In genomic region chr16:44331154-44331553, GRCm38 (mm10) we compare ENCODE assay signal across 10 mouse cellular contexts. TPM values are rescaled to one million over a fixed set of nuclear protein-coding genes. Genes with fewer than 3 reads are reported as not detected.
A peak's percentile ranks its signal among the peaks of the same experiment; 100 is the strongest.
DNase-seq lines count a peak whose midpoint lies in the region; ATAC-seq and TF ChIP-seq lines count a peak whose summit lies in the region.
"Had no signal": no experiment of that assay in that cellular context is flagged by ENCODE, and none has a peak within 500 bp of the region (broad histone marks: within the 10 kb centered on the region; RNA-seq: fewer than 3 reads in every experiment).

No protein-coding gene starts in this region.

- H3K9ac ChIP-seq in kidney, embryonic 15.5 days = no peak overlapping the region
- H3K9ac ChIP-seq in forebrain, postnatal 0 days = no peak overlapping the region
- H3K9ac ChIP-seq in midbrain, embryonic 15.5 days = no peak overlapping the region
- H3K9ac ChIP-seq in liver, embryonic 12.5 days = no peak overlapping the region

- intact Hi-C loops in heart, postnatal 10 days (cut with DNase I) = no loop called here

- no peak for DNase-seq in kidney, adult 11 months
- DNase-seq in cerebellum, adult 18-20 months = peak; percentile 56 to 65
- DNase-seq in forebrain, postnatal 0 days = no peak
- DNase-seq in thymus, postnatal 0 days (ENCODE audit: low spot score) = no peak
- no peak for DNase-seq in heart, postnatal 10 days
- DNase-seq: gastrocnemius, postnatal 14 days had no signal

- WGBS in kidney, embryonic 15.5 days = 20% methylated on average over 9 of the region's 9 CpGs
- WGBS in forebrain, postnatal 0 days = 17% methylated on average over 9 of the region's 9 CpGs
- WGBS in midbrain, embryonic 15.5 days = 16% methylated on average over 9 of the region's 9 CpGs
- 38% methylated on average over 9 of the region's 9 CpGs for WGBS in liver, embryonic 12.5 days (ENCODE audit: insufficient replicate concordance)

- no peaks in the 10 kb centered on the region for H3K9me3 ChIP-seq in kidney, embryonic 15.5 days (replicated peaks)
- H3K9me3 ChIP-seq in forebrain, postnatal 0 days (ENCODE audit: low read length) = no peaks in the 10 kb centered on the region
- no peaks in the 10 kb centered on the region for H3K9me3 ChIP-seq in midbrain, embryonic 15.5 days
- H3K9me3 ChIP-seq in liver, embryonic 12.5 days (replicated peaks) = peaks cover 6% of the 10 kb centered on the region; the same call in 1 of the 2 replicates

- H3K27me3 ChIP-seq in kidney, embryonic 15.5 days = peaks cover 36% of the 10 kb centered on the region
- H3K27me3 ChIP-seq in forebrain, postnatal 0 days (ENCODE audit: insufficient read depth, low read length) = no peaks in the 10 kb centered on the region
- peaks cover 8% of the 10 kb centered on the region for H3K27me3 ChIP-seq in midbrain, embryonic 15.5 days (replicated peaks)
- peaks cover 44% of the 10 kb centered on the region for H3K27me3 ChIP-seq in liver, embryonic 12.5 days (replicated peaks)
- H3K27me3 ChIP-seq: CH12.LX had no signal

- H3K36me3 ChIP-seq in kidney, embryonic 15.5 days = no peaks in the 10 kb centered on the region
- no peaks in the 10 kb centered on the region for H3K36me3 ChIP-seq in forebrain, postnatal 0 days (ENCODE audit: insufficient read depth)
- no peaks in the 10 kb centered on the region for H3K36me3 ChIP-seq in midbrain, embryonic 15.5 days (replicated peaks)
- no peaks in the 10 kb centered on the region for H3K36me3 ChIP-seq in liver, embryonic 12.5 days

- no peak for TF ChIP-seq CTCF in forebrain, postnatal 0 days (IDR thresholded peaks at IDR 0.05; ENCODE audit: low read depth)

- no peak overlapping the region for H3K27ac ChIP-seq in kidney, embryonic 15.5 days
- H3K27ac ChIP-seq in forebrain, postnatal 0 days (ENCODE audit: low read depth, low read length) = no peak overlapping the region
- H3K27ac ChIP-seq in midbrain, embryonic 15.5 days = no peak overlapping the region
- H3K27ac ChIP-seq in liver, embryonic 12.5 days = no peak overlapping the region

- ATAC-seq in kidney, embryonic 15.5 days (replicated peaks; ENCODE audit: low FRiP score) = 0 out of 2 replicates have a peak, but pooled peaks have one; percentile 40
- peak; percentile 62 for ATAC-seq in forebrain, postnatal 0 days
- ATAC-seq in midbrain, embryonic 15.5 days (replicated peaks) = peak; percentile 79
- no peak for ATAC-seq in liver, embryonic 12.5 days

- H3K4me3 ChIP-seq in kidney, embryonic 15.5 days (replicated peaks) = 0 out of 2 replicates have a peak overlapping the region, but pooled peaks have one; percentile 68
- H3K4me3 ChIP-seq in forebrain, postnatal 0 days (ENCODE audit: low read depth, low read length) = 0 out of 2 replicates have a peak overlapping the region, but pooled peaks have one; percentile 2
- no peak overlapping the region for H3K4me3 ChIP-seq in midbrain, embryonic 15.5 days
- H3K4me3 ChIP-seq in liver, embryonic 12.5 days = no peak overlapping the region

- H3K4me1 ChIP-seq in kidney, embryonic 15.5 days = peaks cover 22% of the 10 kb centered on the region
- peaks cover 4% of the 10 kb centered on the region; the same call in 1 of the 2 replicates for H3K4me1 ChIP-seq in forebrain, postnatal 0 days (ENCODE audit: insufficient read depth)
- H3K4me1 ChIP-seq in midbrain, embryonic 15.5 days = peaks cover 21% of the 10 kb centered on the region
- peaks cover 13% of the 10 kb centered on the region; the same call in 1 of the 2 replicates for H3K4me1 ChIP-seq in liver, embryonic 12.5 days

- no peak overlapping the region for H3K4me2 ChIP-seq in kidney, embryonic 15.5 days
- peak overlapping the region; percentile 99 for H3K4me2 ChIP-seq in forebrain, postnatal 0 days (ENCODE audit: low read depth)
- H3K4me2 ChIP-seq in midbrain, embryonic 15.5 days = peak overlapping the region; percentile 94
- H3K4me2 ChIP-seq in liver, embryonic 12.5 days = no peak overlapping the region

RNA-seq across cellular contexts. Expression of gene Sidt1, which starts 1.8 kb away (rescaled TPM):
- polyA plus RNA-seq in kidney, embryonic 15.5 days (2015; fragmentation: Nextera tagmentation; extraction: Ambion mirVana) = 0.80 and 0.99 TPM in 2 replicates
- 13.4 and 22.0 TPM in 2 replicates for total RNA-seq in forebrain, postnatal 0 days (2014; rRNA removed)
- polyA plus RNA-seq in forebrain, postnatal 0 days (2015; fragmentation: Nextera tagmentation; extraction: Ambion mirVana) = 10.0 and 12.7 TPM in 2 replicates
- 12.3 and 14.3 TPM in 2 replicates for polyA plus RNA-seq in midbrain, embryonic 15.5 days (2015; fragmentation: Nextera tagmentation; extraction: Ambion mirVana)
- not detected in 2 replicates for polyA plus RNA-seq in liver, embryonic 12.5 days (2016; fragmentation: Nextera tagmentation; extraction: Ambion mirVana)
- polyA plus RNA-seq in thymus, postnatal 0 days (2015; fragmentation: Nextera tagmentation; extraction: Ambion mirVana) = 2.9 and 3.6 TPM in 2 replicates
- total RNA-seq in heart, postnatal 10 days (2021) = under 1 TPM; 0.27 to 0.36 TPM
- total RNA-seq: CH12.LX had no signal

RNA-seq across cellular contexts. Expression of gene Spice1, which starts 15.8 kb away (rescaled TPM):
- 28.1 and 31.2 TPM in 2 replicates for polyA plus RNA-seq in kidney, embryonic 15.5 days (2015; fragmentation: Nextera tagmentation; extraction: Ambion mirVana)
- total RNA-seq in forebrain, postnatal 0 days (2014; rRNA removed) = 13.2 and 14.5 TPM in 2 replicates
- 7.1 and 12.0 TPM in 2 replicates for polyA plus RNA-seq in forebrain, postnatal 0 days (2015; fragmentation: Nextera tagmentation; extraction: Ambion mirVana)
- 13.3 and 14.8 TPM in 2 replicates for polyA plus RNA-seq in midbrain, embryonic 15.5 days (2015; fragmentation: Nextera tagmentation; extraction: Ambion mirVana)
- 14.1 and 15.6 TPM in 2 replicates for polyA plus RNA-seq in liver, embryonic 12.5 days (2016; fragmentation: Nextera tagmentation; extraction: Ambion mirVana)
- 16.5 and 16.9 TPM in 2 replicates for polyA plus RNA-seq in thymus, postnatal 0 days (2015; fragmentation: Nextera tagmentation; extraction: Ambion mirVana)
- 1 to 10 TPM; 6.8 to 8.9 TPM for total RNA-seq in heart, postnatal 10 days (2021)

Comparison
In these comparisons a context has a peak if more than half of its experiments do, and no peak if none do; other contexts are left out.
1. H3K4me2 ChIP-seq: peak in forebrain, postnatal 0 days (single experiment) and midbrain, embryonic 15.5 days (single experiment); none in kidney, embryonic 15.5 days (single experiment) and liver, embryonic 12.5 days (single experiment).
2. H3K4me3 ChIP-seq: peak in kidney, embryonic 15.5 days (single experiment) and forebrain, postnatal 0 days (single experiment); none in midbrain, embryonic 15.5 days (single experiment) and liver, embryonic 12.5 days (single experiment).
3. DNase-seq: peak in cerebellum, adult 18-20 months (2 of 2); none in kidney, adult 11 months (single experiment), forebrain, postnatal 0 days (single experiment), thymus, postnatal 0 days (single experiment) and heart, postnatal 10 days (0 of 2).